Mouse (Mus musculus) limb, embryonic 10.5 days (tissue): ENCODE results near the gene Lcor. TPM values are rescaled to one million over a fixed set of nuclear protein-coding genes. Genes with fewer than 3 reads are reported as not detected.

Experiments
- DNase-seq: peaks from one replicate; pipeline ENCODE4 v3.0.0-alpha.2; 2017; ENCODE audit warnings: low spot score
- H3K27ac ChIP-seq: fragments of 300-500 bp; sonication (generic); 2 replicates; pipeline ENCODE4 v1.5.1; 2016; ENCODE audit warnings: mild to moderate bottlenecking
- H3K27me3 ChIP-seq: fragments of 300-500 bp; sonication (generic); 2 replicates; pipeline ENCODE4 v1.6.1; 2016; ENCODE audit warnings: low read depth, mild to moderate bottlenecking; ENCODE audit not compliant: poor library complexity, severe bottlenecking
- H3K36me3 ChIP-seq: fragments of 300-500 bp; sonication (generic); 2 replicates; pipeline ENCODE4 v1.6.1; 2016; ENCODE audit warnings: mild to moderate bottlenecking, moderate library complexity
- H3K4me1 ChIP-seq: fragments of 300-500 bp; sonication (generic); 2 replicates; pipeline ENCODE4 v1.6.1; 2016
- H3K4me3 ChIP-seq: fragments of 300-500 bp; sonication (generic); 2 replicates; pipeline ENCODE4 v1.5.1; 2016; ENCODE audit warnings: mild to moderate bottlenecking, moderate library complexity
- H3K9me3 ChIP-seq: fragments of 300-500 bp; sonication (generic); replicated peaks from 2 replicates; pipeline ENCODE4 v1.6.1; 2016; ENCODE audit warnings: mild to moderate bottlenecking
- WGBS: fragments of 180-500 bp; shearing (Covaris S2); methylation state at CpG from one replicate; pipeline ENCODE4 v1.1.7; 2016; 5-methylcytosine and 5-hydroxymethylcytosine counted together
- polyA plus RNA-seq: library from polyadenylated mRNA; unstranded; fragments of >200 nt; fragmentation: Nextera tagmentation; extraction: Ambion mirVana; gene quantifications from 2 replicates; pipeline ENCODE4 v1.2.1, GENCODE M21; 2016

Gene Lcor
- polyA plus RNA-seq, 1 experiment from 2014 or later, result 8.7 TPM

DNA sequence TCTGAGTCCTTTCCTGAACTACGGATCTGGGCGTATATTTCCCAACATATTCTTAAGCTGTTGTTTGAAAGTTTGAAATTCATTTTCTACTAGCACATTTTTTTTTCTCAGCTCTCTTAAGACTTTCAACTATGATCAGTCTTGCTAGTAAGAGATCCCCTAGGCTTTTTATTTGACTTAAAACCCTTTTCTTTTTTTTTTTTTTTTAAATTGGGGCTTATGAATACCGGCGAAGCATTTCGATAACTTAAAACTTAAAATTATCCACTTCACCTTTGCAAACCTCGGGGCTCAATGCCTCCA lies 599 bp upstream of the Lcor start:
- H3K4me3 ChIP-seq, result peak overlapping the region; percentile 94
- H3K9me3 ChIP-seq, result no peaks in the 10 kb centered on the region
- DNase-seq, result no peak
- H3K4me1 ChIP-seq, result peaks cover 29% of the 10 kb centered on the region
- H3K27ac ChIP-seq, result peak overlapping the region; percentile 97
- H3K27me3 ChIP-seq, result peaks cover 12% of the 10 kb centered on the region; the same call in 1 of the 2 replicates
- 11% methylated on average over 6 of the region's 6 CpGs for WGBS
- H3K36me3 ChIP-seq, result no peaks in the 10 kb centered on the region

DNA sequence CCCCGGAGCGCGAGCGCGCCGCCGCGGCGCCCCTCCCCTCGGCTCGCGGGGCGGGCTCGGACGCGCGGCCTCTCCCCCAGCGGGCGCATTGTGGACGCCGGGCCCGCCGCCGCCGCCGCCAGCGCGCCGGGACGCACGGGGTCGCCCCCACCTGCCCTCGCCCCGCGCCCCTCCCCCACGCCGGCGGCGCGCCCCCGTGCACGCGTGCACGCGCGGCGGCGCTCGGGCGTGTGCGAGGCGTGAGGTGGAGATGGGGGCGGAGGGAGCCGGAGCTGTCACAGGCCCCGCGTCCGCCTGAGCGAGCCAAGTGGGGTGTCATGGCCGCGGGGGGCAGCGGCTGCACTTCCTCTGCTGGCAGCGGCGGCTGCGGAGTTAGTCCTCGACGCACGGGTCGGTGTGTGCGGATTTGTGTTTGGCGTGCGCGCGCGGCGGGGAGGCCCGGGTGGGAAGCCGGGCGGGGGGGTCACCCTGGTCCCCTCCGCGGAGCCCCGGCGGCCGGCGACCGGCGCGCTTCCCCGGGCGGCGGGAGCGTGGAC lies 540 bp downstream of the Lcor start:
- 2% methylated on average over 89 of the region's 91 CpGs for WGBS
- Histone ChIP-seq H3K9me3 (no peaks in the 10 kb centered on the region), H3K27me3 (0 out of 2 replicates have a peak, but pooled peaks cover 3% of the 10 kb centered on the region), H3K36me3 (no peaks in the 10 kb centered on the region), H3K4me1 (peaks cover 23% of the 10 kb centered on the region), H3K4me3 (peak overlapping the region; percentile 94), H3K27ac (peak overlapping the region; percentile 97)
- DNase-seq, result peak; percentile 85

DNA sequence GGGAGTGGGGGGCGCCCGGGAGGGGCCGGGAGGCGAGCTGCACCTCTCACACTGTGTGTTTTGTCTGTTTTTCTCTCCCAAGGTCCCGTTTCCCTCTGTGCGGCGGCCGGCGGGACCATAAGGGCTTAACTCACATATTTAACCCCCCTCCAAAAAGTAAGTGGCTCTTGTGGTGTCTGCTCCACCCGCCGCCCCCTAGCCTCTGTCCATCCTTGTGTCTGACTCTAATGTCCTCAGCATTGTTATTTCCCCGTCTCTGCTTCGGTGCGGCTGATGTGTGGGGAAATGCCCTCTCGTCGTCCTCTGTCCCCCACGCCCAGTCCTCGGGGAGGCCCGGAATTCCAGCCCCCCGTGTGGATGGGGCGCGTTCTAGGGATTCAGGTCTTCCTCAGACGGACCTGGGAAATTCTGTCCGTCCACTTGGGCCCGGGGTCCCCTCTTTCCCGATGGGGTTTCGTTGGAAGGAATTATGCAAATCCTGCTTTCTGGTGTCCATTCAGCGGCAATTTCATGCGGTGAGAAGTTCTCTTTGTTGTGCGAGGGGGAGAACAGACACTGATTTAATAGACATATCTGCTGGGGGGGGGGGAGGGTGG lies 1.1 kb downstream of the Lcor start:
- H3K27me3 ChIP-seq, result 0 out of 2 replicates have a peak, but pooled peaks cover 3% of the 10 kb centered on the region
- no peaks in the 10 kb centered on the region for H3K36me3 ChIP-seq
- peak overlapping the region; percentile 94 for H3K4me3 ChIP-seq
- H3K27ac ChIP-seq, result peak overlapping the region; percentile 97
- under 1% methylated on average over 30 of the region's 30 CpGs for WGBS
- no peaks in the 10 kb centered on the region for H3K9me3 ChIP-seq
- H3K4me1 ChIP-seq, result peaks cover 23% of the 10 kb centered on the region
- peak; percentile 63 for DNase-seq

DNA sequence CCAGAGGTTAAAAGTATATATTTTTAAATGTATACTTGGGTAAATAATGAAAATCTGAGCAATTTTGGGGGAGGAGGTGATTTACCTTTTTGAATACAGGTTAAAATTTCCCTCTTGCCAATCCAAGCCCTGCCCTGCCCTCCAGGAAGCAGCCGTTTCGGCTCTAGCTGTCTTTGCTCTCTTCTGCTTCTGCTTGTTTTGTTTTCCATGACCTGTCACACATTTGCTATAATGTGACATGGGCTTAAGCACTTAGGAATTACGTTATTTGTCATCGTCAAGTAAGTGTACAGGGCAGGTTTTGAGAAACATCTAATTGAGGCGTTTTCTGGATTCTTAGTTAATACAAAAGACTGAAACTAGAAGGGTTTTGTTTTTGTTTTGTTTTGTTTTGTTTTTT lies 1.9 kb downstream of the Lcor start:
- no peaks in the 10 kb centered on the region for H3K9me3 ChIP-seq
- no peaks in the 10 kb centered on the region for H3K36me3 ChIP-seq
- H3K27ac ChIP-seq, result no peak overlapping the region
- DNase-seq, result no peak
- 0 out of 2 replicates have a peak, but pooled peaks cover 3% of the 10 kb centered on the region for H3K27me3 ChIP-seq
- 38% methylated on average over 5 of the region's 5 CpGs for WGBS
- H3K4me3 ChIP-seq, result peak overlapping the region; percentile 94; the same call in 1 of the 2 replicates
- peaks cover 23% of the 10 kb centered on the region for H3K4me1 ChIP-seq

DNA sequence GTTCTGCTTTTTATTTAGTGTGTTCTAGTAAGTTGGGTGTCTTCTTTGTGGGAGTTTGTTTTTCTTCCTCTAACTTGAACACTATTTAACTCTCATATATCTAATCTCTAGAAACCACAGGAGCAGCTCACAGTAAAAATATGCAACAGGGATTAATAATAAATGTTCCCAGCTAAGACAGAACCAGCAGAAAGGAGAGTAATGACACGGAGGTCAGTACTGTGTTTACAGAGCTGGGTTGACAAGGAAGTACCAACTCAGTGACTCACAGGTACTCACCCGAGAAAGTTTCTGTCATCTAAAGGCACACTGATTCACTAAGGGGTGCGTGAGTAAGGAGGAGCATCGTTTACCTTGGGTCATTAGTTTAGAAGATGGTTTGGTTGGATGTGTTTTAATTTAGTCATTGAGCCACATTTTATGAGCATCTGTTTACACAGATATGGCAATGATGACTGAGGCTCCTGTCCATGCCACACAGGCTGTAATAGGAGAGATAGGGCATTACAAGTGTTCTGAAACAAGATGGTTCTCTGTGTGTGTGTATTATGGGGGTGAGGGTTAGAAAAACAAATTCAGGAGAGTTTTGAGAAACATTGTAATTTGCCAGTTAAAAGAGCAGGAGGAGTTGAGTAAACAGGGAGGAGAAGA lies 13.1 kb downstream of the Lcor start:
- Histone ChIP-seq H3K4me1 (no peaks in the 10 kb centered on the region), H3K9me3 (no peaks in the 10 kb centered on the region), H3K36me3 (0 out of 2 replicates have a peak, but pooled peaks cover 3% of the 10 kb centered on the region), H3K27me3 (no peaks in the 10 kb centered on the region), H3K4me3 (no peak overlapping the region), H3K27ac (no peak overlapping the region)
- 78% methylated on average over 4 of the region's 4 CpGs for WGBS
- no peak for DNase-seq

DNA sequence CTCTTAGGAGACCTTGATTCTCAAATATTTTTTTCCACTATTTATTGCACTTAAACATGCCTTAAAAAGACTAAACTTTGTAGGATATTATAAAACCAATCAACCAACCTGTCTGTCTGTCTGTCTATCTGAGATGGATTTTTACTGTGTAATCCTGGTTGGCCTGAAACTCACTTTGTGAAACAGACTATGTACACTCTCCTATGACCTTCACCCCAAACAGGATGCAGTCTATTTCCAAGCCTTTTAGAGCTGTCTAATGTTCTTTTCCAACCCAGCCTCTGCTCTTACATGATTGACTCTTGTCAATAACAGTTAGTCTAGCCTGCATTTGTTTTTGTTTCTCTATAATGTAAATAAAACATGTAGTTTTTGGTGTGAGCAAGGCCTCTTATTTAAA lies 13.6 kb downstream of the Lcor start:
- Histone ChIP-seq H3K36me3 (peaks cover 7% of the 10 kb centered on the region; the same call in 1 of the 2 replicates), H3K4me1 (no peaks in the 10 kb centered on the region), H3K4me3 (no peak overlapping the region), H3K9me3 (no peaks in the 10 kb centered on the region), H3K27me3 (no peaks in the 10 kb centered on the region), H3K27ac (no peak overlapping the region)
- no peak for DNase-seq

DNA sequence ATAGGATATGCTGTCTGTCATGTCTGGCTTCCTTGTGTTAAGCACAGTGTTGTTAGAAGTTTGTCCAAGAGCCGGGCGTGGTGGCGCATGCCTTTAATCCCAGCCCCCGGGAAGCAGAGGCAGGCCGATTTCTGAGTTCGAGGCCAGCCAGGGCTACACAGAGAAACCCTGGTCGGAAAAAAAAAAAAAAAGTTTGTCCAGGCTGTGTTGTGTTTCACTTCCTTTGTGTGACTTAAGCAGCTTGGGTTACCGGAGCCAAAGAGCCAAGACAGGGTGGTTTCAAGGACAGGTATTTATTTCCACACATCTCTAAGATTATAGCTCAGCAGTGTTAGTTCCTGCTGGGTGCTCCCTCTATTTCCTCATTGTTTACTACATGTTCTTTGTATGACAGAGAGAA lies 25.4 kb downstream of the Lcor start:
- H3K9me3 ChIP-seq, result no peaks in the 10 kb centered on the region
- H3K4me3 ChIP-seq, result no peak overlapping the region
- no peak overlapping the region for H3K27ac ChIP-seq
- 96% methylated on average over 8 of the region's 8 CpGs for WGBS
- peaks cover 3% of the 10 kb centered on the region; the same call in 1 of the 2 replicates for H3K4me1 ChIP-seq
- H3K27me3 ChIP-seq, result no peaks in the 10 kb centered on the region
- DNase-seq, result no peak
- H3K36me3 ChIP-seq, result peaks cover 3% of the 10 kb centered on the region

DNA sequence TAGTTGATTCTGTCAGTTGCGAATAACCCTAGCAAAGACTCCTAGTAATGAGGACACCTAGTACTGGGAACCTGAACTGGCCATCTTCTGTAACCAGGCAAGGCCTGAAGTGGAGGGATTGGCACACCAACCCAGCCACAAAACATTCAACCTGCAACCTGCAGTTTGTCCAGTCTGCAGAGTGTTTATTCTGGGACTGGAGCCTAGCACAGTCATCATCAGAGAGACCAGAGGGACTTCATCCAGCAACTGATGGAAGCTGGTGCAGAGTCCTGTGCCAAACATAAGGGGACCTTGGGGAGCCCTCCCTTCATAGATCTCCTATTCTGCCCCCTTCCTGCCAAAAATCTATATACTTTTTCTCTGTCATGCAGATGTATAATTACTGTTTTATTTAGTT lies 32.4 kb downstream of the Lcor start:
- no peaks in the 10 kb centered on the region for H3K9me3 ChIP-seq
- WGBS, result 95% methylated on average over 1 of the region's 1 CpGs
- no peak overlapping the region for H3K27ac ChIP-seq
- H3K4me3 ChIP-seq, result no peak overlapping the region
- H3K27me3 ChIP-seq, result no peaks in the 10 kb centered on the region
- DNase-seq, result no peak
- H3K4me1 ChIP-seq, result peaks cover 2% of the 10 kb centered on the region; the same call in 1 of the 2 replicates
- H3K36me3 ChIP-seq, result no peaks in the 10 kb centered on the region

DNA sequence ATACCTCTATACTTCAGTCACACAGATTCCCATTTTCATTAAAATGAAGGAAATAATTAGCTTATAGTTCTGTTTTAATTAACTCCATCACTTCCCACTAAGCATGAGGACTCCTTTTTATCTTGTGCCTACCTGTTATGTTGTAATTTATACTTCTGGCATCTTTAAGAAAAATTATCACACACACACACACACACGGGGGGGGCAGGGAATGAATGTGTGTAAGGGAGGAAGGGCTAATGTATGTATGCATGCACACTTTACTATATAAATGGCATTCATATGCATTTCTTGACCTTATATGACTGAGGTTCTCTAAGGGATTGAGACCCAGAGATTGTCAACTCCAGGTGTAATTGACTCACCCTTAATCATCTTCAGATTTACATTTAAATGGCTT lies 33.1 kb downstream of the Lcor start:
- H3K27me3 ChIP-seq, result no peaks in the 10 kb centered on the region
- no peaks in the 10 kb centered on the region for H3K36me3 ChIP-seq
- no peak for DNase-seq
- H3K4me1 ChIP-seq, result no peaks in the 10 kb centered on the region
- WGBS, result 88% methylated on average over 1 of the region's 1 CpGs
- no peaks in the 10 kb centered on the region for H3K9me3 ChIP-seq
- H3K27ac ChIP-seq, result no peak overlapping the region
- no peak overlapping the region for H3K4me3 ChIP-seq

DNA sequence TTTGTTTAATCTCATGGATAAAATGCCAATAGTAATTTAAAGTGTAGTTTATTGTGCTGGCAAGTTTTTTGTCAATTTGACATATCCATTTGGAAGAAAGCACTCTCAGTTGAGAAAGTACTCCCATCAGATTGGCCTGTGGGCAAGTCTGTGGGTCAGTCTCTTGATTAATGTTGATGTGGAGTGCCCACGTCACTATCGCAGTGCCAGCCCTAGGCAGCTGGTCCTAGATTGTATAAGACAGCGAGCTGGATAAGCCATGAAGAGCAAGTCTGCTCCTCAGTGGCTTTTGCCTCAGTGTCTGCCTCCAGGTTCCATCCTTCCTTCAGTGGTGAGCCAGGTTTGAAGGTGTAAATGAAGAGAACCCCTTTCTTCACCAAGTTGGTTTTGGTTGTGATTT lies 34.6 kb downstream of the Lcor start:
- no peak for DNase-seq
- Histone ChIP-seq H3K9me3 (no peaks in the 10 kb centered on the region), H3K27ac (no peak overlapping the region), H3K4me3 (no peak overlapping the region), H3K36me3 (no peaks in the 10 kb centered on the region), H3K27me3 (no peaks in the 10 kb centered on the region), H3K4me1 (no peaks in the 10 kb centered on the region)
- WGBS, result 91% methylated on average over 3 of the region's 3 CpGs

DNA sequence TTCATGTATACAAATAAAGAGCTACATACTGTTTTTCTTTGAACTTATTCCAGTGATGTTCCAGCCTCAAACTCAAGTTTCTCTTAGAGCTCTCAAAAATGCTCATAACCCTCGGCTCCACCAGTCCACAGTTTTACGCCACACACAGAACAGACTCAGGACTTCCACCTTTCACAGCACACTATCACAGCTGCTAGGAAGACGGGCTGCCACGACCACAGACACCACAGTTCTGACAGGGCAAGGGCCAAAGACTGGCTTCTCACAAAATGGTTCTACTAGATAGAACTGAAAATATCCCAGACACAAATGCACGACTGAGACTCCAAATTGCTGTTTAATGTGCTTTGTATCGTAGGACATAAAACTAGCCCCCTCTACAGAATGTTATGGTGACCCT lies 36.7 kb downstream of the Lcor start:
- Histone ChIP-seq H3K27me3 (no peaks in the 10 kb centered on the region), H3K4me3 (no peak overlapping the region)
- 85% methylated on average over 6 of the region's 6 CpGs for WGBS

DNA sequence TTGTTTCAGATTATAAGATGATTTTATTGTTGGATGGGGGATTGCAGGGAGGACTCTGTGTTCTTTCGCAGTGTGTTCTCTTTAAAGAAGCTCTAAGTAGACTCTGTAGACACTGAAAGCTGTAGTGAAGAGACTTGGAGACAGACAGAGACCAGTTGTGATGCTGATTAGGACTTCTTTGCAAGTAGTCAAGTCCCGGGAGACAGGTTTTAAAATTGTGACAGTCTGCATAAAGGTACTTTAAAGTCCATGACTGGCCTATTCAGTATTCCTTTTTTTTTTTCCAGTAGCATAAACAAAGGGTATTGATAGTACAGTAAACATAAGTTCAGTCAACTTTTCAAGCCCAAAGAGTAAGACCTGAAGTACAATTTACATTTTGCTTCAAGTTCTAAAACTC lies 39.8 kb downstream of the Lcor start:
- Histone ChIP-seq H3K4me1 (no peaks in the 10 kb centered on the region), H3K27me3 (no peaks in the 10 kb centered on the region), H3K4me3 (no peak overlapping the region), H3K9me3 (no peaks in the 10 kb centered on the region), H3K36me3 (no peaks in the 10 kb centered on the region), H3K27ac (no peak overlapping the region)
- WGBS, result 81% methylated on average over 2 of the region's 2 CpGs
- no peak for DNase-seq

More for the DNA sequence above, 36.7 kb downstream of the Lcor start:
- DNase-seq, result no peak
- no peaks in the 10 kb centered on the region for H3K4me1 ChIP-seq
- H3K27ac ChIP-seq, result no peak overlapping the region
- H3K36me3 ChIP-seq, result no peaks in the 10 kb centered on the region
- H3K9me3 ChIP-seq, result no peaks in the 10 kb centered on the region

DNA sequence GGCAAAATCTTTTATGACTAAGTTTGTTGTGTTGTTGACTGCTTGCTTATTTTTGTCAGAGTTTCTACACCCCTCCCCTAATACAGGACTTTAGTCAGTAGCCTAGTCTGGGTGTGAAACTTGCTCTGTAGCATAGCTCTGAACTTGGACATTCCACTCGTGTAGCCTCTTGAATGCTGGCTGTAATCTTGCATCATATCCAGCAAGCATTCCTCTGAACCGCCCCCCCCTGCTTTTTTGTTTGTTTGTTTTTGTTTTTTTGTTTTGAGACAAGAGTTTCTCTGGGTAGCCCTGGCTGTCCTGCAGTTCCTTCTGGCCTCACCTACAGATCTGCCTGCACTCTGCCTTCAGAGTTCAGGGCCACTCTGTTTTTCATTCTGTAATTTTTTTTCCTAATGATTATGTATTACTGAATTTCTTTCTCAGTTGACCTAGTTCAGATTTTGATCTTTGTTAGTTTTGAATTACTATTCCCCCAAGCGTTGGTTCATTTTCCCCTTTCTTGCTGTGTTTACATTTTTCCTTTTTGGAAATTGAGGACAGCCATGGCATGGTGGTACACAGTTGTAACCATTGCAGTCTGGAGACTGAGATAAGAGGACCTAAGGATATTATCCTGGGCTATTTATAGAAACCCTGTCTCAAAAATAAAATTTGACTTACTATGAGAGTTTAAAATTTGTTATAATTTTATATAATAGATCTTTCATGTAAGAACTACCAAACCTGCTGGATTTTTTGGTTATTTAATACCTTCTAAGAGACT lies 41.5 kb downstream of the Lcor start:
- Histone ChIP-seq H3K27me3 (no peaks in the 10 kb centered on the region), H3K4me3 (no peak overlapping the region), H3K27ac (no peak overlapping the region), H3K4me1 (no peaks in the 10 kb centered on the region), H3K36me3 (no peaks in the 10 kb centered on the region), H3K9me3 (no peaks in the 10 kb centered on the region)
- WGBS, result 91% methylated on average over 3 of the region's 3 CpGs
- DNase-seq, result no peak
